Mouse (Mus musculus): ENCODE results near the gene Gpat2. TPM values are rescaled to one million over a fixed set of nuclear protein-coding genes. Genes with fewer than 3 reads are reported as not detected.

The Gpat2 gene
- 0.10 and 0.24 TPM in 2 replicates for polyA plus RNA-seq (2016; fragmentation: Nextera tagmentation; extraction: Ambion mirVana)

DNA sequence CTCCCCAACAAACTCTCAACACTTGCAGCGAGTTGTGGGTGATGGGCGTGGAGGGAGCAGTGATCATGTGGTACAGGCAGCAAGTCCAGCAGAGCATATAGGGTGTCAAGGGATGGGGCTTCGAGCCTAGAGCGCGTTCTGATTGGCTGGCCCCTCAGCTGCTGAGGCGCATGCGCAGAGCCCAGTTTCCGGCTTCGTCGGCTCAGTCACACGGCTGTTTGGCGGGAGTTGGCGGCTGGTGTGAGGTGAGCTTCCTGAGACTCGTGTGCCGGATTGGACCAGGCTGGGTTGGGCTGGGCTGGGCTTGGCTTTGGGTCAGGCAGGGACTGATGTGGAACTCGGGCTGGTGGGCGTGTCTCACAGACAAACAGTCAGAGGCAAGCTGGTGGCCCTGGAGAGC, at the start of gene Gpat2:
TSS of gene Gpat2 (plus strand) at position 223 of the 400 bp plus-strand sequence.
- no peak within 1 kb of the TSS for H3K4me3 ChIP-seq
- H3K4me1 ChIP-seq (replicated peaks) = no peaks in the 10 kb centered on the region
- no peak for DNase-seq (ENCODE audit: low spot score)
- 86% methylated on average over 17 of the region's 17 CpGs for WGBS
- no peaks in the 10 kb centered on the region for H3K9me3 ChIP-seq
- H3K36me3 ChIP-seq = no peaks in the 10 kb centered on the region
- H3K27ac ChIP-seq = no peak within 1 kb of the TSS
- H3K27me3 ChIP-seq (ENCODE audit: insufficient read depth, poor library complexity, severe bottlenecking) = no peaks in the 10 kb centered on the region

- no peaks in the 10 kb centered on the region for H3K27me3 ChIP-seq (ENCODE audit: insufficient read depth, poor library complexity, severe bottlenecking)
- DNase-seq (ENCODE audit: low spot score) = no peak
- H3K4me1 ChIP-seq (replicated peaks) = peaks cover 36% of the 10 kb centered on the region
- H3K4me3 ChIP-seq = no peak overlapping the region
- WGBS = 57% methylated on average over 7 of the region's 7 CpGs
- H3K9me3 ChIP-seq = no peaks in the 10 kb centered on the region
- H3K36me3 ChIP-seq = no peaks in the 10 kb centered on the region
- 0 out of 2 replicates have a peak overlapping the region, but pooled peaks have one; percentile 29 for H3K27ac ChIP-seq
Observed at GRCm38 (mm10) chr2:127375759-127376341, 49.1 kb upstream of the Gpat2 start.

GRCm38 (mm10) chr2:127376423-127377051, 48.5 kb upstream of the Gpat2 start:
- no peaks in the 10 kb centered on the region for H3K36me3 ChIP-seq
- H3K4me3 ChIP-seq = no peak overlapping the region
- DNase-seq (ENCODE audit: low spot score) = no peak
- 80% methylated on average over 6 of the region's 6 CpGs for WGBS
- H3K4me1 ChIP-seq (replicated peaks) = peaks cover 29% of the 10 kb centered on the region
- no peak overlapping the region for H3K27ac ChIP-seq
- H3K27me3 ChIP-seq (ENCODE audit: insufficient read depth, poor library complexity, severe bottlenecking) = no peaks in the 10 kb centered on the region
- no peaks in the 10 kb centered on the region for H3K9me3 ChIP-seq

GRCm38 (mm10) chr2:127377942-127378610, 46.9 kb upstream of the Gpat2 start:
- H3K4me1 ChIP-seq (replicated peaks) = peaks cover 28% of the 10 kb centered on the region
- H3K4me3 ChIP-seq = no peak overlapping the region
- no peaks in the 10 kb centered on the region for H3K27me3 ChIP-seq (ENCODE audit: insufficient read depth, poor library complexity, severe bottlenecking)
- H3K9me3 ChIP-seq = no peaks in the 10 kb centered on the region
- DNase-seq (ENCODE audit: low spot score) = no peak
- H3K36me3 ChIP-seq = no peaks in the 10 kb centered on the region
- H3K27ac ChIP-seq = peak overlapping the region; percentile 16; the same call in 1 of the 2 replicates
- WGBS = 70% methylated on average over 7 of the region's 7 CpGs

- DNase-seq (ENCODE audit: low spot score) = no peak
- Histone ChIP-seq H3K27ac (no peak overlapping the region), H3K27me3 (ENCODE audit: insufficient read depth, poor library complexity, severe bottlenecking) (no peaks in the 10 kb centered on the region), H3K9me3 (no peaks in the 10 kb centered on the region), H3K4me1 (replicated peaks) (peaks cover 28% of the 10 kb centered on the region), H3K36me3 (no peaks in the 10 kb centered on the region), H3K4me3 (no peak overlapping the region)
- 72% methylated on average over 7 of the region's 7 CpGs for WGBS
Observed at GRCm38 (mm10) chr2:127378611-127378990, 46.4 kb upstream of the Gpat2 start.

GRCm38 (mm10) chr2:127379250-127379649, 45.7 kb upstream of the Gpat2 start:
- H3K4me3 ChIP-seq = no peak overlapping the region
- 79% methylated on average over 3 of the region's 3 CpGs for WGBS
- no peaks in the 10 kb centered on the region for H3K9me3 ChIP-seq
- no peak for DNase-seq (ENCODE audit: low spot score)
- H3K27ac ChIP-seq = 0 out of 2 replicates have a peak overlapping the region, but pooled peaks have one; percentile 1
- peaks cover 28% of the 10 kb centered on the region for H3K4me1 ChIP-seq (replicated peaks)
- H3K36me3 ChIP-seq = no peaks in the 10 kb centered on the region
- H3K27me3 ChIP-seq (ENCODE audit: insufficient read depth, poor library complexity, severe bottlenecking) = no peaks in the 10 kb centered on the region

- Histone ChIP-seq H3K4me3 (no peak overlapping the region), H3K4me1 (replicated peaks) (peaks cover 6% of the 10 kb centered on the region), H3K27ac (no peak overlapping the region), H3K27me3 (ENCODE audit: insufficient read depth, poor library complexity, severe bottlenecking) (no peaks in the 10 kb centered on the region), H3K36me3 (no peaks in the 10 kb centered on the region), H3K9me3 (no peaks in the 10 kb centered on the region)
- no peak for DNase-seq (ENCODE audit: low spot score)
- WGBS = 66% methylated on average over 7 of the region's 7 CpGs
Observed at GRCm38 (mm10) chr2:127383881-127384280, 41.1 kb upstream of the Gpat2 start.

- no peak for DNase-seq (ENCODE audit: low spot score)
- no peaks in the 10 kb centered on the region for H3K27me3 ChIP-seq (ENCODE audit: insufficient read depth, poor library complexity, severe bottlenecking)
- no peak overlapping the region for H3K27ac ChIP-seq
- WGBS = 82% methylated on average over 2 of the region's 2 CpGs
- peaks cover 4% of the 10 kb centered on the region; the same call in 1 of the 2 replicates for H3K4me1 ChIP-seq (replicated peaks)
- H3K4me3 ChIP-seq = no peak overlapping the region
- H3K36me3 ChIP-seq = no peaks in the 10 kb centered on the region
- no peaks in the 10 kb centered on the region for H3K9me3 ChIP-seq
Observed at GRCm38 (mm10) chr2:127387521-127387920, 37.5 kb upstream of the Gpat2 start.

- WGBS = 84% methylated on average over 3 of the region's 3 CpGs
- peaks cover 4% of the 10 kb centered on the region; the same call in 1 of the 2 replicates for H3K4me1 ChIP-seq (replicated peaks)
- H3K27me3 ChIP-seq (ENCODE audit: insufficient read depth, poor library complexity, severe bottlenecking) = no peaks in the 10 kb centered on the region
- no peaks in the 10 kb centered on the region for H3K9me3 ChIP-seq
- no peak for DNase-seq (ENCODE audit: low spot score)
- no peak overlapping the region for H3K27ac ChIP-seq
- no peaks in the 10 kb centered on the region for H3K36me3 ChIP-seq
- no peak overlapping the region for H3K4me3 ChIP-seq
Observed at GRCm38 (mm10) chr2:127390352-127390751, 34.6 kb upstream of the Gpat2 start.

GRCm38 (mm10) chr2:127390846-127391245, 34.2 kb upstream of the Gpat2 start:
- WGBS = 75% methylated on average over 4 of the region's 4 CpGs
- H3K4me3 ChIP-seq = no peak overlapping the region

GRCm38 (mm10) chr2:127391323-127391722, 33.7 kb upstream of the Gpat2 start:
- DNase-seq (ENCODE audit: low spot score) = no peak
- 71% methylated on average over 3 of the region's 3 CpGs for WGBS
- Histone ChIP-seq H3K4me1 (replicated peaks) (peaks cover 6% of the 10 kb centered on the region; the same call in 1 of the 2 replicates), H3K36me3 (no peaks in the 10 kb centered on the region), H3K27ac (no peak overlapping the region), H3K27me3 (ENCODE audit: insufficient read depth, poor library complexity, severe bottlenecking) (no peaks in the 10 kb centered on the region), H3K4me3 (no peak overlapping the region), H3K9me3 (no peaks in the 10 kb centered on the region)

More at GRCm38 (mm10) chr2:127390846-127391245, 34.2 kb upstream of the Gpat2 start:
- Histone ChIP-seq H3K9me3 (no peaks in the 10 kb centered on the region), H3K27me3 (ENCODE audit: insufficient read depth, poor library complexity, severe bottlenecking) (no peaks in the 10 kb centered on the region), H3K36me3 (no peaks in the 10 kb centered on the region), H3K4me1 (replicated peaks) (peaks cover 5% of the 10 kb centered on the region; the same call in 1 of the 2 replicates), H3K27ac (no peak overlapping the region)
- no peak for DNase-seq (ENCODE audit: low spot score)

GRCm38 (mm10) chr2:127394606-127395161, 30.3 kb upstream of the Gpat2 start:
- H3K27ac ChIP-seq = no peak overlapping the region
- H3K9me3 ChIP-seq = no peaks in the 10 kb centered on the region
- WGBS = 83% methylated on average over 5 of the region's 5 CpGs
- DNase-seq (ENCODE audit: low spot score) = no peak
- peaks cover 7% of the 10 kb centered on the region; the same call in 1 of the 2 replicates for H3K4me1 ChIP-seq (replicated peaks)
- H3K36me3 ChIP-seq = no peaks in the 10 kb centered on the region
- no peaks in the 10 kb centered on the region for H3K27me3 ChIP-seq (ENCODE audit: insufficient read depth, poor library complexity, severe bottlenecking)
- H3K4me3 ChIP-seq = no peak overlapping the region

DNA sequence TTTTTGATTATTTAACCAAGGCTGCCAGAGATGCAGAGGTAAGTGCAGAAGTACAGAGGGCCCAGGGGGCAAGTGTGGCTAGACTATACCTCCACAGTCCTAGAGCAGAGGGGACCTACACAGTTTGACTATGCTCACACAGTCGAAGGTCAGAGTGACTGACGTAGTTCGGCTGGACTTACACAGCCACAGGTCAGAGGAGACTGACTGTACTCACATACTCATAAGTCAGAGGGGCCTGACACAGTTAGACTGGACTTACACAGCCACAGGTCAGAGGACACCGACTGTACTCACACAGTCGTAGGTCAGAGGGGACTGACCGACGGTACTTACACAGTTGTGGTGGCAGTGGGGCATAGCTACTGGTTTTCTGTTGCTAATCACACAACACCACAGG, 26.3 kb upstream of the Gpat2 start:
- DNase-seq (ENCODE audit: low spot score) = no peak
- 88% methylated on average over 7 of the region's 7 CpGs for WGBS
- no peak overlapping the region for H3K4me3 ChIP-seq
- no peaks in the 10 kb centered on the region for H3K27me3 ChIP-seq (ENCODE audit: insufficient read depth, poor library complexity, severe bottlenecking)
- H3K27ac ChIP-seq = no peak overlapping the region
- H3K36me3 ChIP-seq = no peaks in the 10 kb centered on the region
- H3K9me3 ChIP-seq = no peaks in the 10 kb centered on the region
- H3K4me1 ChIP-seq (replicated peaks) = peaks cover 24% of the 10 kb centered on the region
